Mouse (Mus musculus): ENCODE data around the gene Usp22.

Usp22 gene

DNA sequence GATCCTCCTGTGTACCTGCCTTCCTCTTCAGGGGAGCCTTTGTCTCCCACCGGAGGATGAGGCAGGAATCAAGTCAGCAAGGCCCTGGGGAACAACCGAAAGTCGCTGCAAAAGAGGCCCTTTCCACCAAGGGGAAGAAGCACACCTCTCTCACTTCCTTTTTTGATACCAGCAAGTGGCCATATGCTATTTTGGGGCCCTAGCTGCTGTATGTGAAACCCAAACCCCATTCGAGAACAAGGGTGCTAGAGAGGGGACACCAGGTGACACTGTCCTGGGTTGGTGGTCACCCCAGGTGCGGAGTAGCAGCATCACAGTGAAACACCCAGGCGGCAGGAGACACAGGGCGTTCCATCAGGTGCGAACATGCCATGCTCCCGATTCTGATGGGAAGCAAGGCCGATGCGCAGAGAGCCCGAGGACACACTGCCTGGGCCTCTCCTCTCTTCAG is 65.9 kb downstream of the Usp22 start:
- in situ Hi-C loops (cut with MseI, MboI), result no loop called here

DNA sequence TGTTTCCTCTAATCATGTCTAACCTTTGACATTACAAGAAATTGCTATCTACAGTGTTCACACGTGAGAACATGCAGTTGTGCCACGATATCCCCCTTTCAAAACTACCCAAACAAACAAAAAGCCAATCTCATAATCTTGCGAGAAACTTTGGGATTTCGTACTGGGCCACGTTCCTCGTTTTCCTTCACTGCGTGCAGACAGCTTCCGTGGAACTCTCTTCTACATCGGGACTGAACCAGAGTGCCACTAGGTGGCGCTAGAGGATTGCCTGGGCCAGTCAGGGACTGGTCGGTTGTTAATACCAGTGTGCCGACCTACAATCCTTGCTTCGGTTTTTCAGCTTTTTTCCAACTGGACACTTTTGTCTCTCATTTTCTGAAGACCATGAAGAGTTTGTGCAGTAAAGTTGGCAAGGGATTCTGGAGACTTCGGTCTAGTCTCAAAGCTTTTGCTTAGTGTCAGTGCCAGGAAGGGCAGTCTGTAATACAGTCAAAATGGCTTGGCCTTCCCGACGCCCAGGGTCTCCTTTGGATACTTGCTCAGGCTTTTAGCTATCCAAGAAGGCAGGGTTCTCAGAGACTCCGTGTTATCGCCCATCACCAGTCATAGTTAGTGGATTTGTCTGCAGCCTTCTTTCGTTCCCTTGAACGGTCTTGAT is 70.5 kb downstream of the Usp22 start:
- in situ Hi-C loops (cut with MseI, MboI), result no loop called here

DNA sequence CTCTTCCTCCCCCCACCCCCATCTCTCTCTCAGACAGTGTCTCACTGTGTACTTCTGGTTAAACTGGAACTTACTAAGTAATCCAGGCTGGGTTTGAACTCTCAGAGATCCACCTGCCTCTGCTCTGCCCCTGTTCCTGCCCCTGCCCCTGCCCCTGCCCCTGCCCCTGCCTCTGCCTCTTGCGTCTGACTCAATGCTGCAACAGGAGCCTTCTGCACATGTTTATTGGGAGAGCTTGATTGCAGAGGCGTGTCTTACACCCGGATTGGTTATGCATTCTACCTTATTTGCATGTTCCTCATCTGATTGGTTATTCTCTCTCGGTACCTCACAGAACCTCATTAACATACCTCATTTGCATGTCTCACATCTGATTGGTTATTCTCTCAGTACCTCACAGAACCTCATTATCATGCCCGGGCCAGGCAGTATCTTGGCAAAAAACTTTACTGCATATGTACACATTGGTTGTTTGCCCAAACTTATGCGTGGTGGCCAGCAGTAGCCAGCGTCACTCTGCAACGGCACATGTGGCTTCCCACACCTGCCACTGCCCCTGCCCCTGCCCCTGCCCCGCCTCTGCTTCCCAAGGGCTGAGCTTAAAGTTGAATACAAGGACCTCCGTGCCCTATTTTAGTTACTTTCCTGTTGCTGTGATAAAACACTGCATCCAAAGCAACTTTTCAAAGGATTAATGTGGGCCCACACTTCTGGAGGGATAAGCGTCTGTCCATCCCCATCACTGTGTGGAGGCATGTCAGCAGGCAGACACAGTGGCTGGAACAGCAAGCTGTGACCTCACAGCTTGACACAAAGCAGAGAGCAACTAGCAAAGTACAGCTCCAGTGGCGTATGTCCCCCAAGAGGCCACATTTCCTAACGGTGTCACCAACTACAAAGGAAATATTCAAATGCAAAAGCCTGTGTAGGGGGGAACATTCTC is 72.2 kb downstream of the Usp22 start:
- in situ Hi-C loops (cut with MseI, MboI), result no loop called here

Data from mouse trophoblast stem cell (cell line).